Mouse (Mus musculus) layer of hippocampus, adult 2 months (tissue): Measurements from ENCODE around the gene Rnf34. TPM values are rescaled to one million over a fixed set of nuclear protein-coding genes. Genes with fewer than 3 reads are reported as not detected.

Experiments
- DNase-seq, 2 experiments: peaks; one replicate each; pipeline ENCODE4 v3.0.0; 2022; ENCODE audit warnings: low spot score in 2 of 2
- H3K27ac ChIP-seq: fragments of 200-600 bp; 2 replicates; pipeline ENCODE4 v1.8.1; 2022
- H3K4me3 ChIP-seq: fragments of 200-600 bp; 2 replicates; pipeline ENCODE4 v1.8.1; 2022; ENCODE audit warnings: mild to moderate bottlenecking
- CTCF ChIP-seq: fragments of 200-600 bp; conservative IDR thresholded peaks from 2 replicates; pipeline ENCODE4 v1.8.1; 2022; ENCODE audit warnings: antibody characterized with exemption, mild to moderate bottlenecking, moderate library complexity
- long read RNA-seq, 2 experiments: library from polyadenylated mRNA; stranded (forward); transcript quantifications; one replicate each; pipeline ENCODE4 v2.0.0; 2021; ENCODE audit warnings: borderline mapping rate in 2 of 2
- total RNA-seq, 2 experiments: library from RNA; stranded (reverse); gene quantifications; 2 replicates each; pipeline ENCODE4 v1.2.3; 2021

Gene Rnf34
- total RNA-seq = 10 to 100 TPM; 53.7 to 54.1 TPM
- long read RNA-seq, experiment 1, full-length matches to known transcripts = 47 of 52 reads
- long read RNA-seq, experiment 1, partial matches to known transcripts = 4 of 52 reads
- long read RNA-seq, experiment 1, other reads (novel, unspliced or antisense) = 1 of 52 reads
- long read RNA-seq, experiment 2, full-length matches to known transcripts = 71 of 76 reads
- long read RNA-seq, experiment 2, partial matches to known transcripts = 3 of 76 reads
- long read RNA-seq, experiment 2, other reads (novel, unspliced or antisense) = 2 of 76 reads

DNA sequence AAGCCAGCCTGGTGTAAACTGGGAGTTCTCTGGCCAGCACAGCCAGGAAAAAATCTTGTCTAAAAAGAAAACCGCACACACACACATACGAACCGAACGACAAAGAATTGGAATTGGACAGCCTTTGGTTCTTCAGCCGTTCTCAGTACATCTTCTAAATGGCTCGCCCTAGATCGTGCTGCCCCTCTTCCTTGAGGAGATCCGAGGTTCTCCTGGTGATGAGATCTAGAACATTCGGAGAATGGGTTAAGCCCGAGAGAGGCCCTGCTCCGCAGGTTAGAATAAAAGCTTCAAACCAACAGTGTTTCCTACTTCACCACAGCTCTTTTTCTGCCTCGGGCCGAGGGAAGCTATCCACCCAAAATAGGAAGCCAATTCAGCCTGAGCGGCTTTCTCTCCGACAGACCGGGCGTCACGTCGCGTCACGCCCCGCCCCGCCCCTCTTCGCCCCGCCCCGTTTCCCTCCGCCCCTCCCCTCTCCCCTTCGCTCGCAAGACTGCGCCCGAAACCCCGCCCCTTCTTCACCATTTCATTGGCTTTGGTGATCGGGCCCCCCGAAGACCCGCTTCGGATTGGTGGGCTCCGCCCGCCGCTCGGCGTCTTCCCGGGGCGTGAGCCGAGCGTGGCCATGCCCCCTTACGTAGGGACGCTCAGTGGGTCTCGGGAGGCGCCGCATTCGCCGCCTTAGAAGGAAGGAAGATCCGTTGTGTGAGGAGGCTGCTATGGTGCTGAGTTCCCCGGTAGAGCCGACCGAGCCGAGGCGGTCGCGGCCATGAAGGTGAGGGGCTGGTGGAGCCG lies at the start of gene Rnf34:
Gene Rnf34, plus strand, starts transcription at position 528 of the 798 bp plus-strand sequence.
- Histone ChIP-seq H3K27ac (peak within 1 kb of the TSS; percentile 97), H3K4me3 (peak within 1 kb of the TSS; percentile 95)
- peak; percentile 96 to 98 for DNase-seq
- TF ChIP-seq CTCF = no peak

DNA sequence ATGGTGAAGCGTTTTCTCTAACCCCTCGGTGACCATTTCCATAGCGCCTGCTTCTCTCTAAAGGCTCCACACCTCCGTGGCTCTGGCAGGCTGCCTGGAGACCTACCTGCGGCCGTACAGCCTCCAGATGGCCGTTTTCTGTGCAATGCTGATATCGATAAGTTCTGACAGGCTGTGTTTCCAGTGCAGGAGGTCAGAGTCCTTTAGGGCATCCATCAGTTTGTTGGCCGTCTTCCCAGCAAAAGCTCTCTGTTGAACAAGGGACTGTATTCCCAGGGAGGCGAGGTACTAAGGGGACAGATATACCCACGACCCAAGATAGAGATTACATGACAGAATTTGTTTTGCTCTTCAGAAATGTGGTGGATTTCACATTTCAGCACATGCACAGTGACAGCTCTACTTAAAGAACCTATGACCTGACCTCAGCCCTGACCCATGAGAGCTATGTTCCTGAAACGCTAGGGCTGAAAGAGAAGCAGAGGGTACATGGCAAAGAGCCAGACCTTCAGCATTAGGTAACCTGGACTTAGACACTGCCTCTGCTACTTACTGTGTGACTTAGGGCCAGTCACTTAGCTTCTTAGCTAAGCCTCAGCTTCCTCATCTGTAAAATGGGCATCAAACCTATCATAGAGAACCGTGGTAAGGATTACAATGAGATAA lies 49.4 kb upstream of the Rnf34 start:
- H3K27ac ChIP-seq = peak overlapping the region; percentile 91
- no peak for TF ChIP-seq CTCF
- no peak for DNase-seq
- H3K4me3 ChIP-seq = no peak overlapping the region

DNA sequence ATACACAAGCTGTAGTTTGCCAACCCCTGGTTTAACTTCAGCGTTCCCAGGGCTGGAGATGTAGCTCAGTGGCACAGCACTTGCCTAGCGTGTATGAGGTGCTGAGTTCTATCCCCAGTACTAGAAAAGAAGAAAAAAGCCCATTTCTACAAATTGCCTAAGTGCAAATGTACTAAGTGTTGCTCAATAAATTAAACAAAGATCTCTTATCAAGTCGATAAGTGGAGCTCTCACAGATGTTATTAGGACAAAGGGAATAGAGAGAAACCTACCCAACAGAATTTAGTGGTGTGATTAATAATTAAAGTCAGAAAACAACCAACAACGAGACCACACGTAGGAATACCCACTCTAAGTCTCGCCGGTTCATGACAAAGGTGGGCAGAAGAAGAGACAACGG lies 48.2 kb upstream of the Rnf34 start:
- H3K4me3 ChIP-seq = no peak overlapping the region
- TF ChIP-seq CTCF = no peak
- DNase-seq = no peak
- H3K27ac ChIP-seq = no peak overlapping the region

DNA sequence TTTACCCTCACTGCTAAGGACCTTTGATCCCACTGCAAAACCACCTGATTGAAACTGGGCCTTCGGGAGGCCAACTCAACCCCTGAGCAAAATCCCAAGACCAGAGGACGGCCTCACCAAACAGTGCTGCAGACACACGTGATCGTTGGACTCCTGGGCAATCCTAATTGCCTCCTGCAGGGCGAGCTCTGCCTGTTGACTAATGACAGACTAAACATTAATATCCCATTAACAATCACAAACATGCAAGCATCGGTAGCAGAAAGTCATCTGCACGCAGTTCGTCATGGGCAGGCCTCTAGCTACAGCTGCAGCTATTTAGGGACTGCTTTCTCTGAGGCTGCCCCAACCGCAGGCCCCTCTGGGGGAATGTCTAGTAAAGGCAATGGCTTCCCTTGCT lies 47.1 kb upstream of the Rnf34 start:
- no peak overlapping the region for H3K4me3 ChIP-seq
- TF ChIP-seq CTCF = 0 out of 2 replicates have a peak, but pooled peaks have one; percentile 12
- no peak for DNase-seq
- no peak overlapping the region for H3K27ac ChIP-seq

- no peak for DNase-seq
- peak; percentile 78 for TF ChIP-seq CTCF
- no peak overlapping the region for H3K4me3 ChIP-seq
- H3K27ac ChIP-seq = no peak overlapping the region
Measured at GRCm38 (mm10) chr5:122805503-122805902, 44.3 kb upstream of the Rnf34 start.

- peak; percentile 74 for TF ChIP-seq CTCF
- peak in 1 of 2 experiments; percentile 63 for DNase-seq
- no peak overlapping the region for H3K4me3 ChIP-seq
- H3K27ac ChIP-seq = no peak overlapping the region
Measured at GRCm38 (mm10) chr5:122811364-122812079, 38.3 kb upstream of the Rnf34 start.

DNA sequence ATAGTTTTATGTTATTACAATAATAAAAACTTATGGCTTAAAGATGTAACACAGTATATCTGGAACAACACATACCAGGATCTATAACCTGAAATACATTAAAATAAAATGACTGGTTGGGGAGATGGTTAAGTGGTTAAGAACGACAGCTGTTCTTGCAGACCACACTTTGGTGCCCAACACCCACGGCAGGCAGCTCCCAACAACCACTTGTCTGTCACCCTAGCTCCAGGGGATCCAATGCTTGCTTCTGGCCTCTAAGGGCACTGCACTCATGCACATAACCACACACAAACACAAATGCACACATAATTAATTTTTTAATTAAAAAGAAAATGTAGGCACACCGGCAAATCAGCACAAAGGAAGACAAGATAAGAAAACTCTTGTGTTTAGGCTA lies 37.1 kb upstream of the Rnf34 start:
- TF ChIP-seq CTCF = no peak
- no peak for DNase-seq
- Histone ChIP-seq H3K4me3 (no peak overlapping the region), H3K27ac (no peak overlapping the region)

GRCm38 (mm10) chr5:122820777-122821523 lies 28.9 kb upstream of the Rnf34 start, which contains the start of gene Anapc5:
Gene Anapc5 (minus strand): TSS chr5:122821339.
- no peak for TF ChIP-seq CTCF
- peak; percentile 89 to 93 for DNase-seq
- peak within 1 kb of the TSS; percentile 91 for H3K27ac ChIP-seq
- H3K4me3 ChIP-seq = peak within 1 kb of the TSS; percentile 100

GRCm38 (mm10) chr5:122821524-122821885 lies 28.3 kb upstream of the Rnf34 start:
- H3K27ac ChIP-seq = peak overlapping the region; percentile 91
- H3K4me3 ChIP-seq = peak overlapping the region; percentile 100
- TF ChIP-seq CTCF = no peak
- DNase-seq = no peak

- H3K4me3 ChIP-seq = no peak overlapping the region
- H3K27ac ChIP-seq = no peak overlapping the region
- no peak for DNase-seq
- no peak for TF ChIP-seq CTCF
Measured at GRCm38 (mm10) chr5:122822441-122822840, 27.4 kb upstream of the Rnf34 start.

- TF ChIP-seq CTCF = peak; percentile 42
- H3K4me3 ChIP-seq = no peak overlapping the region
- no peak overlapping the region for H3K27ac ChIP-seq
- DNase-seq = no peak
Measured at GRCm38 (mm10) chr5:122823976-122824375, 25.9 kb upstream of the Rnf34 start.

- Histone ChIP-seq H3K27ac (no peak overlapping the region), H3K4me3 (no peak overlapping the region)
- TF ChIP-seq CTCF = peak; percentile 39
- DNase-seq = no peak
Measured at GRCm38 (mm10) chr5:122824450-122824849, 25.4 kb upstream of the Rnf34 start.
